In the genomic region with DNA sequence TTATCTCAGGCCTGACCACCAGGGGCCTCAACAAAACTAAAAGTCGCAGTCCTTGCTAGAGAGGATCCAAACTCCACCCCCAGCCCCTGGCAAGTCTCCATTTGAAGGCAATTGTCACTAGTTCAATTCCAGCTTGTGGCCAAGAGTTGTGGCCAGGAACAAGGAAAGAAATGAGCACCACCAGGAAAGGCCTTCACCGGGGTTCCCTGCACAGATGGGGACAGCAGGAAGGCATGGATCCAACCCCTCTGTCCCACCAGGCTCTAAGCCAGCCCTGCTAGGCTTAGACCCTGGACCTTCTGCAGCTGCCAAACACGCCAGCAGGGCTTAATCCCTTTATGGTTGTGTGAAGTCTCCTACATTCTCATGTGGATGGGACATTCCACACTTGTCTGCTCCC, we compare ENCODE assay signal across 24 mouse cellular contexts. TPM values are rescaled to one million over a fixed set of nuclear protein-coding genes. Genes with fewer than 3 reads are reported as not detected.
DNase-seq lines count a peak whose midpoint lies in the region; ATAC-seq lines count a peak whose summit lies in the region.
"Had no signal": no experiment of that assay in that cellular context is flagged by ENCODE, and none has a peak within 500 bp of the region (broad histone marks: within the 10 kb centered on the region; RNA-seq: fewer than 3 reads in every experiment).

No protein-coding gene starts in this region.

- H3K4me3 ChIP-seq in hindbrain, embryonic 16.5 days (ENCODE audit: low read length) = no peak overlapping the region
- H3K4me3 ChIP-seq in hindbrain, embryonic 14.5 days (replicated peaks; ENCODE audit: low read length) = no peak overlapping the region
- H3K4me3 ChIP-seq: embryonic facial prominence, embryonic 15.5 days; erythroblast, embryonic 14.5 days; forebrain, embryonic 13.5 days; heart, embryonic 10.5 days; hindbrain, embryonic 12.5 days had no signal

- peak; percentile 58; the same call in 1 of the 2 replicates for ATAC-seq in hindbrain, embryonic 16.5 days
- no peak for ATAC-seq in hindbrain, embryonic 14.5 days (ENCODE audit: low FRiP score)
- ATAC-seq: activated CD4-positive, CD25-positive, alpha-beta regulatory T cell, adult 4 months; forebrain, embryonic 13.5 days; inflammation-experienced regulatory T-cells, adult 6 months; intestine, postnatal 0 days; Patski had no signal

- no peak overlapping the region for H3K9ac ChIP-seq in hindbrain, embryonic 16.5 days (ENCODE audit: low read depth, low read length)
- H3K9ac ChIP-seq in hindbrain, embryonic 14.5 days = no peak overlapping the region
- H3K9ac ChIP-seq: embryonic facial prominence, embryonic 15.5 days; forebrain, embryonic 13.5 days; hindbrain, embryonic 12.5 days had no signal

- H3K9me3 ChIP-seq in hindbrain, embryonic 16.5 days (ENCODE audit: control insufficient read depth, low read length) = no peaks in the 10 kb centered on the region
- H3K9me3 ChIP-seq in hindbrain, embryonic 14.5 days (ENCODE audit: control insufficient read depth, low read length) = no peaks in the 10 kb centered on the region
- H3K9me3 ChIP-seq: embryonic facial prominence, embryonic 15.5 days; forebrain, embryonic 13.5 days; heart, embryonic 10.5 days; hindbrain, embryonic 12.5 days had no signal

- H3K4me1 ChIP-seq in hindbrain, embryonic 16.5 days (ENCODE audit: control insufficient read depth, insufficient read depth, low read depth, low read length) = peaks cover 17% of the 10 kb centered on the region
- H3K4me1 ChIP-seq in hindbrain, embryonic 14.5 days (replicated peaks; ENCODE audit: control insufficient read depth, insufficient read depth, low read length) = peaks cover 30% of the 10 kb centered on the region; the same call in 1 of the 2 replicates
- H3K4me1 ChIP-seq: embryonic facial prominence, embryonic 15.5 days had no signal

- 44% methylated on average over 3 of the region's 3 CpGs for WGBS in hindbrain, embryonic 16.5 days
- 40% methylated on average over 3 of the region's 3 CpGs for WGBS in hindbrain, embryonic 14.5 days

- no peaks in the 10 kb centered on the region for H3K27me3 ChIP-seq in hindbrain, embryonic 16.5 days (replicated peaks; ENCODE audit: control insufficient read depth, insufficient read depth, low read length)
- no peaks in the 10 kb centered on the region for H3K27me3 ChIP-seq in hindbrain, embryonic 14.5 days (ENCODE audit: control insufficient read depth, insufficient read depth, low read length)
- H3K27me3 ChIP-seq: hindbrain, embryonic 12.5 days had no signal

- H3K36me3 ChIP-seq in hindbrain, embryonic 16.5 days (ENCODE audit: control insufficient read depth, insufficient read depth, low read length) = no peaks in the 10 kb centered on the region
- H3K36me3 ChIP-seq in hindbrain, embryonic 14.5 days (replicated peaks; ENCODE audit: control insufficient read depth, insufficient read depth) = no peaks in the 10 kb centered on the region
- H3K36me3 ChIP-seq: embryonic facial prominence, embryonic 15.5 days; heart, embryonic 10.5 days; hindbrain, embryonic 12.5 days had no signal

- DNase-seq in cerebellum, postnatal 14 days = peak; percentile 71 to 74
- DNase-seq in cerebellum, adult 9-10 months = no peak
- no peak for DNase-seq in hindbrain, embryonic 14.5 days (ENCODE audit: low spot score)
- peak; percentile 87 for DNase-seq in left cerebral cortex, postnatal 4 days
- no peak for DNase-seq in left cerebral cortex, adult 18-20 months (ENCODE audit: low spot score in 2 of 2)
- peak; percentile 5 for DNase-seq in adipocyte (ENCODE audit: low spot score)
- DNase-seq: adrenal gland, adult 2 months; adrenal gland, postnatal 25 days; cerebellum, adult 8-10 months; embryo, embryonic 11 days; gastrocnemius, postnatal 10 days; heart, adult 18-20 months; heart, postnatal 10 days; heart, postnatal 4 days had no signal

- intact Hi-C loops in left cerebral cortex, postnatal 4 days (cut with DNase I) = no loop called here

- H3K4me2 ChIP-seq in hindbrain, embryonic 16.5 days (ENCODE audit: low read length) = no peak overlapping the region
- no peak overlapping the region for H3K4me2 ChIP-seq in hindbrain, embryonic 14.5 days (replicated peaks)
- H3K4me2 ChIP-seq: embryonic facial prominence, embryonic 15.5 days; forebrain, embryonic 13.5 days; hindbrain, embryonic 12.5 days had no signal

- 0 out of 2 replicates have a peak overlapping the region, but pooled peaks have one; percentile 7 for H3K27ac ChIP-seq in hindbrain, embryonic 16.5 days (ENCODE audit: low read depth, low read length)
- H3K27ac ChIP-seq in hindbrain, embryonic 14.5 days = no peak overlapping the region
- H3K27ac ChIP-seq: embryonic facial prominence, embryonic 15.5 days; forebrain, embryonic 13.5 days; heart, embryonic 10.5 days; hindbrain, embryonic 12.5 days had no signal

RNA-seq across cellular contexts. Expression of a gene that starts 8.9 kb away (rescaled TPM):
- 19.8 and 28.7 TPM in 2 replicates for polyA plus RNA-seq in hindbrain, embryonic 16.5 days (2015; fragmentation: Nextera tagmentation; extraction: Ambion mirVana)
- polyA plus RNA-seq in hindbrain, embryonic 14.5 days (2014; fragmentation: Nextera tagmentation; extraction: Ambion mirVana) = 31.8 and 32.5 TPM in 2 replicates
- total RNA-seq in left cerebral cortex, postnatal 4 days (2021) = 10 to 100 TPM; 17.7 to 18.7 TPM
- 10 to 100 TPM in 1 of 2 experiments, 1 to 10 TPM in 1; 7.7 to 12.9 TPM for total RNA-seq in left cerebral cortex, adult 18-20 months (2021)

RNA-seq across cellular contexts. Expression of a gene that starts 49.8 kb away (rescaled TPM):
- 14.2 and 14.8 TPM in 2 replicates for polyA plus RNA-seq in hindbrain, embryonic 16.5 days (2015; fragmentation: Nextera tagmentation; extraction: Ambion mirVana)
- 13.8 and 14.9 TPM in 2 replicates for polyA plus RNA-seq in hindbrain, embryonic 14.5 days (2014; fragmentation: Nextera tagmentation; extraction: Ambion mirVana)
- 10 to 100 TPM; 15.1 to 16.8 TPM for total RNA-seq in left cerebral cortex, postnatal 4 days (2021)
- total RNA-seq in left cerebral cortex, adult 18-20 months (2021) = 10 to 100 TPM; 24.2 to 26.7 TPM

RNA-seq across cellular contexts. Expression of a gene that starts 50.6 kb away (rescaled TPM):
- 1.6 and 1.8 TPM in 2 replicates for polyA plus RNA-seq in hindbrain, embryonic 16.5 days (2015; fragmentation: Nextera tagmentation; extraction: Ambion mirVana)
- 2.4 and 2.5 TPM in 2 replicates for polyA plus RNA-seq in hindbrain, embryonic 14.5 days (2014; fragmentation: Nextera tagmentation; extraction: Ambion mirVana)
- total RNA-seq in left cerebral cortex, postnatal 4 days (2021) = 1 to 10 TPM; 6.5 to 7.8 TPM
- total RNA-seq in left cerebral cortex, adult 18-20 months (2021) = 10 to 100 TPM; 10.6 to 11.4 TPM

Comparison
In these comparisons a context has a peak if more than half of its experiments do, and no peak if none do; other contexts are left out.
1. DNase-seq: peak in cerebellum, postnatal 14 days (2 of 2), left cerebral cortex, postnatal 4 days (single experiment) and adipocyte (single experiment); none in cerebellum, adult 9-10 months (single experiment), hindbrain, embryonic 14.5 days (single experiment) and left cerebral cortex, adult 18-20 months (0 of 2).